Mouse (Mus musculus): Measurements from ENCODE around the gene Gm49380. TPM values are rescaled to one million over a fixed set of nuclear protein-coding genes. Genes with fewer than 3 reads are reported as not detected.

Gm49380 gene
- polyA plus RNA-seq, 1 experiment from 2014 or later = not detected

- Histone ChIP-seq H3K9me3 (ENCODE audit: control insufficient read depth) (no peaks in the 10 kb centered on the region), H3K27ac (ENCODE audit: low read depth, low read length) (no peak overlapping the region), H3K4me3 (ENCODE audit: low read depth, low read length) (no peak overlapping the region), H3K4me1 (replicated peaks; ENCODE audit: control insufficient read depth, insufficient read depth, low read length) (peaks cover 2% of the 10 kb centered on the region; the same call in 1 of the 2 replicates), H3K9ac (ENCODE audit: low read depth, low read length) (no peak overlapping the region), H3K27me3 (replicated peaks; ENCODE audit: control insufficient read depth, insufficient read depth, low read length) (no peaks in the 10 kb centered on the region), H3K4me2 (replicated peaks; ENCODE audit: low read depth) (no peak overlapping the region), H3K36me3 (ENCODE audit: control insufficient read depth, insufficient read depth) (no peaks in the 10 kb centered on the region)
- no peak for ATAC-seq
- 64% methylated on average over 10 of the region's 10 CpGs for WGBS
- no peak for TF ChIP-seq CTCF (IDR thresholded peaks at IDR 0.05; ENCODE audit: low read depth)
These were observed 33.1 kb downstream of the Gm49380 start for GRCm38 (mm10) chr9:44079997-44080780.

- no peak overlapping the region for H3K4me3 ChIP-seq (ENCODE audit: low read depth, low read length)
- ATAC-seq = peak; percentile 41
These were observed 34.1 kb downstream of the Gm49380 start for GRCm38 (mm10) chr9:44078955-44079756.

GRCm38 (mm10) chr9:44078136-44078797, 35.0 kb downstream of the Gm49380 start:
- TF ChIP-seq CTCF (IDR thresholded peaks at IDR 0.05; ENCODE audit: low read depth) = peak; percentile 22
- H3K27me3 ChIP-seq (replicated peaks; ENCODE audit: control insufficient read depth, insufficient read depth, low read length) = no peaks in the 10 kb centered on the region
- no peak overlapping the region for H3K9ac ChIP-seq (ENCODE audit: low read depth, low read length)
- H3K9me3 ChIP-seq (ENCODE audit: control insufficient read depth) = no peaks in the 10 kb centered on the region
- H3K27ac ChIP-seq (ENCODE audit: low read depth, low read length) = no peak overlapping the region
- peaks cover 2% of the 10 kb centered on the region; the same call in 1 of the 2 replicates for H3K4me1 ChIP-seq (replicated peaks; ENCODE audit: control insufficient read depth, insufficient read depth, low read length)
- no peaks in the 10 kb centered on the region for H3K36me3 ChIP-seq (ENCODE audit: control insufficient read depth, insufficient read depth)
- H3K4me2 ChIP-seq (replicated peaks; ENCODE audit: low read depth) = peak overlapping the region; percentile 13; the same call in 1 of the 2 replicates
- 0 out of 2 replicates have a peak, but pooled peaks have one; percentile 11 for ATAC-seq
- H3K4me3 ChIP-seq (ENCODE audit: low read depth, low read length) = no peak overlapping the region
- WGBS = 56% methylated on average over 10 of the region's 10 CpGs

More at GRCm38 (mm10) chr9:44078955-44079756, 34.1 kb downstream of the Gm49380 start:
- Histone ChIP-seq H3K27ac (ENCODE audit: low read depth, low read length) (no peak overlapping the region), H3K36me3 (ENCODE audit: control insufficient read depth, insufficient read depth) (no peaks in the 10 kb centered on the region), H3K4me1 (replicated peaks; ENCODE audit: control insufficient read depth, insufficient read depth, low read length) (peaks cover 2% of the 10 kb centered on the region; the same call in 1 of the 2 replicates), H3K4me2 (replicated peaks; ENCODE audit: low read depth) (0 out of 2 replicates have a peak overlapping the region, but pooled peaks have one; percentile 13), H3K9me3 (ENCODE audit: control insufficient read depth) (no peaks in the 10 kb centered on the region), H3K27me3 (replicated peaks; ENCODE audit: control insufficient read depth, insufficient read depth, low read length) (no peaks in the 10 kb centered on the region), H3K9ac (ENCODE audit: low read depth, low read length) (no peak overlapping the region)
- WGBS = 35% methylated on average over 16 of the region's 16 CpGs
- no peak for TF ChIP-seq CTCF (IDR thresholded peaks at IDR 0.05; ENCODE audit: low read depth)

GRCm38 (mm10) chr9:44077266-44077910, 35.9 kb downstream of the Gm49380 start:
- no peak overlapping the region for H3K27ac ChIP-seq (ENCODE audit: low read depth, low read length)
- no peaks in the 10 kb centered on the region for H3K27me3 ChIP-seq (replicated peaks; ENCODE audit: control insufficient read depth, insufficient read depth, low read length)
- peaks cover 2% of the 10 kb centered on the region; the same call in 1 of the 2 replicates for H3K4me1 ChIP-seq (replicated peaks; ENCODE audit: control insufficient read depth, insufficient read depth, low read length)
- ATAC-seq = no peak
- WGBS = 84% methylated on average over 11 of the region's 11 CpGs
- no peak overlapping the region for H3K4me3 ChIP-seq (ENCODE audit: low read depth, low read length)
- no peak overlapping the region for H3K4me2 ChIP-seq (replicated peaks; ENCODE audit: low read depth)
- H3K9me3 ChIP-seq (ENCODE audit: control insufficient read depth) = no peaks in the 10 kb centered on the region
- no peak overlapping the region for H3K9ac ChIP-seq (ENCODE audit: low read depth, low read length)
- no peaks in the 10 kb centered on the region for H3K36me3 ChIP-seq (ENCODE audit: control insufficient read depth, insufficient read depth)
- TF ChIP-seq CTCF (IDR thresholded peaks at IDR 0.05; ENCODE audit: low read depth) = no peak

- WGBS = 18% methylated on average over 5 of the region's 5 CpGs
- 0 out of 2 replicates have a peak, but pooled peaks have one; percentile 24 for ATAC-seq
- no peak overlapping the region for H3K4me3 ChIP-seq (ENCODE audit: low read depth, low read length)
These were observed 36.6 kb downstream of the Gm49380 start for GRCm38 (mm10) chr9:44076764-44077120.

More at GRCm38 (mm10) chr9:44076764-44077120, 36.6 kb downstream of the Gm49380 start:
- peak; percentile 77 for TF ChIP-seq CTCF (IDR thresholded peaks at IDR 0.05; ENCODE audit: low read depth)
- H3K27me3 ChIP-seq (replicated peaks; ENCODE audit: control insufficient read depth, insufficient read depth, low read length) = no peaks in the 10 kb centered on the region
- H3K36me3 ChIP-seq (ENCODE audit: control insufficient read depth, insufficient read depth) = no peaks in the 10 kb centered on the region
- H3K4me2 ChIP-seq (replicated peaks; ENCODE audit: low read depth) = no peak overlapping the region
- H3K27ac ChIP-seq (ENCODE audit: low read depth, low read length) = no peak overlapping the region
- peaks cover 2% of the 10 kb centered on the region; the same call in 1 of the 2 replicates for H3K4me1 ChIP-seq (replicated peaks; ENCODE audit: control insufficient read depth, insufficient read depth, low read length)
- no peak overlapping the region for H3K9ac ChIP-seq (ENCODE audit: low read depth, low read length)
- H3K9me3 ChIP-seq (ENCODE audit: control insufficient read depth) = no peaks in the 10 kb centered on the region

Data from intestine, postnatal 0 days (tissue).